In the genomic region with DNA sequence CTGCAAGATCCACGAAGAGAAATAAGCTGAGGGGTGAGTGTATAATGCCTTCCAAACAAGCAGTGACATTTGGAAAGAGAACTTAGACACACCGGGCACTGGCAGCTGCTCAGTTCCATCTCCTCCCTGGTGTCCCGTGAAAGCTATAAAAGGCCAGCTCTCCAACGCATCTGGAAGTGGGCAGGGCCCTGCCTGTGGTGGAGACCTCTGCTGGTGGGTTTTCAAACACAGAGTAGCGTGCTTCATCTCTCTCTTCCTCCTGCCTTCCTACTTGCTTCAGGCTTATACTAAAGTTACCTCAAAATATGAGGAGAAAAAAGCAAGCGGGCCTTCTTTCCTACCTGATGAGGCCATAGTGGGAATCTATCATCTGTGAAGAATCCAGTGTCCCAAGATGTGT, we compare ENCODE assay signal across 9 mouse cellular contexts.
A peak's percentile ranks its signal among the peaks of the same experiment; 100 is the strongest.
DNase-seq lines count a peak whose midpoint lies in the region; ATAC-seq and TF ChIP-seq lines count a peak whose summit lies in the region.
"Had no signal": no experiment of that assay in that cellular context is flagged by ENCODE, and none has a peak within 500 bp of the region (broad histone marks: within the 10 kb centered on the region; RNA-seq: fewer than 3 reads in every experiment).

No protein-coding gene starts in this region.

- TF ChIP-seq POLR2A in MEL (IDR thresholded peaks at IDR 0.05; ENCODE audit: control insufficient read depth in 1 of 2, insufficient read depth in 1 of 2, low read depth in 1 of 2, low read length in 2 of 2, poor library complexity in 1 of 2), result no peak

- TF ChIP-seq RAD21 in MEL (IDR thresholded peaks at IDR 0.05; ENCODE audit: low read depth, low read length), result no peak

- WGBS in limb, embryonic 11.5 days, result 36% methylated on average over 6 of the region's 6 CpGs
- WGBS in limb, embryonic 10.5 days, result 36% methylated on average over 6 of the region's 6 CpGs
- WGBS in embryonic facial prominence, embryonic 14.5 days, result 30% methylated on average over 6 of the region's 6 CpGs
- WGBS in intestine, postnatal 0 days, result 29% methylated on average over 6 of the region's 6 CpGs

- no peak overlapping the region for H3K27ac ChIP-seq in limb, embryonic 11.5 days (replicated peaks; ENCODE audit: low read depth, low read length)
- H3K27ac ChIP-seq in limb, embryonic 10.5 days, result no peak overlapping the region
- no peak overlapping the region for H3K27ac ChIP-seq in MEL (ENCODE audit: control insufficient read depth, low read depth, low read length)
- H3K27ac ChIP-seq in embryonic facial prominence, embryonic 14.5 days (replicated peaks; ENCODE audit: low read depth, low read length), result no peak overlapping the region
- H3K27ac ChIP-seq in intestine, postnatal 0 days (ENCODE audit: low read depth, low read length), result no peak overlapping the region
- H3K27ac ChIP-seq: limb, embryonic 15.5 days had no signal

- H3K36me3 ChIP-seq in limb, embryonic 11.5 days (ENCODE audit: control insufficient read depth, insufficient read depth, low read length), result no peaks in the 10 kb centered on the region
- H3K36me3 ChIP-seq in limb, embryonic 10.5 days, result no peaks in the 10 kb centered on the region
- no peaks in the 10 kb centered on the region for H3K36me3 ChIP-seq in MEL (ENCODE audit: control insufficient read depth in 1 of 2, insufficient read depth in 2 of 2, low read length in 2 of 2)
- H3K36me3 ChIP-seq in embryonic facial prominence, embryonic 14.5 days (ENCODE audit: control insufficient read depth, insufficient read depth, low read length), result no peaks in the 10 kb centered on the region
- no peaks in the 10 kb centered on the region for H3K36me3 ChIP-seq in intestine, postnatal 0 days (ENCODE audit: control insufficient read depth, insufficient read depth)
- H3K36me3 ChIP-seq: limb, embryonic 15.5 days had no signal

- H3K4me1 ChIP-seq in limb, embryonic 11.5 days (ENCODE audit: control insufficient read depth, insufficient read depth, low read length), result peaks cover 9% of the 10 kb centered on the region; the same call in 1 of the 2 replicates
- H3K4me1 ChIP-seq in limb, embryonic 10.5 days, result peaks cover 23% of the 10 kb centered on the region
- H3K4me1 ChIP-seq in MEL (ENCODE audit: control insufficient read depth in 1 of 2, insufficient read depth in 2 of 2, low read length in 2 of 2), result no peaks in the 10 kb centered on the region
- 0 out of 2 replicates have a peak, but pooled peaks cover 5% of the 10 kb centered on the region for H3K4me1 ChIP-seq in embryonic facial prominence, embryonic 14.5 days (ENCODE audit: control insufficient read depth, insufficient read depth, low read length)
- no peaks in the 10 kb centered on the region for H3K4me1 ChIP-seq in intestine, postnatal 0 days (replicated peaks; ENCODE audit: control insufficient read depth, insufficient read depth, low read length)

- H3K79me2 ChIP-seq in MEL (ENCODE audit: control insufficient read depth, insufficient read depth, low read length, poor library complexity), result no peaks in the 10 kb centered on the region

- no peak overlapping the region for H3K4me2 ChIP-seq in limb, embryonic 11.5 days (ENCODE audit: low read depth, severe bottlenecking)
- no peak overlapping the region for H3K4me2 ChIP-seq in embryonic facial prominence, embryonic 14.5 days (ENCODE audit: low read depth, low read length)
- H3K4me2 ChIP-seq in intestine, postnatal 0 days (replicated peaks; ENCODE audit: low read depth), result no peak overlapping the region
- H3K4me2 ChIP-seq: limb, embryonic 15.5 days had no signal

- H3K4me3 ChIP-seq in limb, embryonic 11.5 days (ENCODE audit: low read depth, low read length), result no peak overlapping the region
- H3K4me3 ChIP-seq in limb, embryonic 10.5 days, result no peak overlapping the region
- H3K4me3 ChIP-seq in MEL (ENCODE audit: control insufficient read depth in 1 of 2, insufficient read depth in 1 of 2, low read depth in 2 of 2, low read length in 2 of 2), result no peak overlapping the region
- no peak overlapping the region for H3K4me3 ChIP-seq in embryonic facial prominence, embryonic 14.5 days (ENCODE audit: low read depth, low read length)
- H3K4me3 ChIP-seq in intestine, postnatal 0 days (ENCODE audit: low read depth, low read length), result no peak overlapping the region
- H3K4me3 ChIP-seq: limb, embryonic 15.5 days had no signal

- TF ChIP-seq CTCF in MEL (IDR thresholded peaks at IDR 0.05 in 2 of 3, conservative IDR thresholded peaks at IDR 0.05 in 1 of 3; ENCODE audit: control insufficient read depth in 1 of 3, insufficient read depth in 1 of 3, low read depth in 2 of 3, low read length in 3 of 3, poor library complexity in 1 of 3, severe bottlenecking in 1 of 3), result peak; percentile 28 to 68 (median 45); a peak in 5 of 6 replicates
- TF ChIP-seq CTCF in intestine, postnatal 0 days (IDR thresholded peaks at IDR 0.05; ENCODE audit: low read depth), result peak; percentile 79

- no peaks in the 10 kb centered on the region for H3K27me3 ChIP-seq in limb, embryonic 11.5 days (ENCODE audit: control insufficient read depth, insufficient read depth, low read length)
- H3K27me3 ChIP-seq in limb, embryonic 10.5 days (ENCODE audit: low read depth, poor library complexity, severe bottlenecking), result no peaks in the 10 kb centered on the region
- peaks cover 3 to 5% of the 10 kb centered on the region in 2 experiments for H3K27me3 ChIP-seq in MEL (ENCODE audit: control insufficient read depth in 1 of 2, insufficient read depth in 2 of 2, low read length in 2 of 2)
- H3K27me3 ChIP-seq in embryonic facial prominence, embryonic 14.5 days (replicated peaks; ENCODE audit: control insufficient read depth, insufficient read depth, low read length), result no peaks in the 10 kb centered on the region
- H3K27me3 ChIP-seq in intestine, postnatal 0 days (replicated peaks; ENCODE audit: control insufficient read depth, insufficient read depth, low read length), result no peaks in the 10 kb centered on the region
- H3K27me3 ChIP-seq: limb, embryonic 15.5 days had no signal

- DNase-seq in limb, embryonic 11.5 days (ENCODE audit: low spot score), result peak; percentile 42
- no peak for DNase-seq in limb, embryonic 10.5 days (ENCODE audit: low spot score)
- peak; percentile 41 for DNase-seq in MEL (ENCODE audit: low read depth, low spot score)
- DNase-seq in embryonic facial prominence, embryonic 14.5 days (ENCODE audit: low spot score), result peak; percentile 59
- peak; percentile 85 for DNase-seq in skeletal muscle tissue, adult 2 months (ENCODE audit: low read depth, low spot score)
- DNase-seq in spleen, postnatal 14 days (ENCODE audit: low spot score in 2 of 2), result no peak

- 0 out of 2 replicates have a peak overlapping the region, but pooled peaks have one; percentile 30 for H3K9ac ChIP-seq in limb, embryonic 11.5 days (ENCODE audit: low read length)
- H3K9ac ChIP-seq in MEL (ENCODE audit: control insufficient read depth, low read depth, low read length, poor library complexity, severe bottlenecking), result no peak overlapping the region
- no peak overlapping the region for H3K9ac ChIP-seq in embryonic facial prominence, embryonic 14.5 days (ENCODE audit: low read depth, low read length)
- no peak overlapping the region for H3K9ac ChIP-seq in intestine, postnatal 0 days (ENCODE audit: low read depth, low read length)
- H3K9ac ChIP-seq: limb, embryonic 15.5 days had no signal

- TF ChIP-seq EP300 in MEL (IDR thresholded peaks at IDR 0.05; ENCODE audit: low read depth in 1 of 2, low read length in 2 of 2), result no peak

- no peaks in the 10 kb centered on the region for H3K9me3 ChIP-seq in limb, embryonic 11.5 days (ENCODE audit: control insufficient read depth, low read length)
- no peaks in the 10 kb centered on the region for H3K9me3 ChIP-seq in limb, embryonic 10.5 days (replicated peaks)
- H3K9me3 ChIP-seq in MEL (replicated peaks; ENCODE audit: insufficient read depth, low read length), result no peaks in the 10 kb centered on the region
- no peaks in the 10 kb centered on the region for H3K9me3 ChIP-seq in embryonic facial prominence, embryonic 14.5 days (ENCODE audit: control insufficient read depth, low read length)
- no peaks in the 10 kb centered on the region for H3K9me3 ChIP-seq in intestine, postnatal 0 days (ENCODE audit: control insufficient read depth)
- H3K9me3 ChIP-seq: limb, embryonic 15.5 days had no signal

- no peak for ATAC-seq in limb, embryonic 11.5 days (ENCODE audit: insufficient number of reproducible peaks, low FRiP score, low TSS enrichment, low read depth)
- ATAC-seq in embryonic facial prominence, embryonic 14.5 days (ENCODE audit: low read depth), result 0 out of 2 replicates have a peak, but pooled peaks have one; percentile 31
- ATAC-seq in intestine, postnatal 0 days, result peak; percentile 51; the same call in 1 of the 2 replicates
- ATAC-seq in erythroblast, adult 5-6 weeks (replicated peaks; ENCODE audit: low FRiP score, poor library complexity, severe bottlenecking), result no peak

TF ChIP-seq in MEL, 35 proteins besides CTCF, POLR2A, EP300 and RAD21:
- no peak for TF ChIP-seq SIN3A (IDR thresholded peaks at IDR 0.05; ENCODE audit: low read length)
- peak; percentile 37 for TF ChIP-seq SMC3 (IDR thresholded peaks at IDR 0.05; ENCODE audit: low read depth, low read length)

Comparison
In these comparisons a context has a peak if more than half of its experiments do, and no peak if none do; other contexts are left out.
1. DNase-seq: peak in limb, embryonic 11.5 days (single experiment), MEL (single experiment), embryonic facial prominence, embryonic 14.5 days (single experiment) and skeletal muscle tissue, adult 2 months (single experiment); none in limb, embryonic 10.5 days (single experiment) and spleen, postnatal 14 days (0 of 2).
2. ATAC-seq: peak in embryonic facial prominence, embryonic 14.5 days (single experiment) and intestine, postnatal 0 days (single experiment); none in limb, embryonic 11.5 days (single experiment) and erythroblast, adult 5-6 weeks (single experiment).